ENCODE assay signal across 8 mouse cellular contexts in genomic region chr13:62627071-62627470, GRCm38 (mm10). TPM values are rescaled to one million over a fixed set of nuclear protein-coding genes. Genes with fewer than 3 reads are reported as not detected.
DNase-seq lines count a peak whose midpoint lies in the region; ATAC-seq lines count a peak whose summit lies in the region.
"Not testable (repeated sequence)": the region's sequence is repeated elsewhere in the genome, so short reads cannot be mapped to it uniquely, and the experiment has no call there.

No protein-coding gene starts in this region.

- not testable (repeated sequence) for H3K4me3 ChIP-seq in forebrain, embryonic 11.5 days (ENCODE audit: low read depth, low read length)

- not testable (repeated sequence) for H3K4me2 ChIP-seq in forebrain, embryonic 11.5 days (ENCODE audit: low read depth, low read length, severe bottlenecking)

- not testable (repeated sequence) for ATAC-seq in forebrain, embryonic 11.5 days (replicated peaks; ENCODE audit: low FRiP score)

- peak; percentile 52 for DNase-seq in MEL-GATA-1-ER (ENCODE audit: extremely low read depth, low read depth)
- peak; percentile 38 for DNase-seq in c-Kit-positive CD71-positive TER-119-negative erythroid progenitor cells, embryonic 14.5 days (ENCODE audit: low read depth)
- DNase-seq in forebrain, embryonic 11.5 days (ENCODE audit: low spot score): peak; percentile 53
- DNase-seq in hindlimb bud, embryonic 11.5 days (ENCODE audit: extremely low spot score, low read depth, low spot score): peak; percentile 53
- peak; percentile 16 to 21 for DNase-seq in left cerebral cortex, postnatal 10 days (ENCODE audit: extremely low spot score in 1 of 2, low spot score in 2 of 2)
- DNase-seq in lung, postnatal 36 days: peak; percentile 60
- DNase-seq in right cerebral cortex, postnatal 10 days (ENCODE audit: low spot score in 2 of 2): peak; percentile 27 to 29
- peak; percentile 8 for DNase-seq in urinary bladder, postnatal 25 days (ENCODE audit: low spot score)

- H3K9me3 ChIP-seq in forebrain, embryonic 11.5 days (ENCODE audit: control insufficient read depth, low read length): not testable (repeated sequence)

- not testable (repeated sequence) for H3K27ac ChIP-seq in forebrain, embryonic 11.5 days (ENCODE audit: low read depth, low read length)

- H3K36me3 ChIP-seq in forebrain, embryonic 11.5 days (ENCODE audit: control insufficient read depth, insufficient read depth, low read length): not testable (repeated sequence)

- not testable (repeated sequence) for H3K4me1 ChIP-seq in forebrain, embryonic 11.5 days (replicated peaks; ENCODE audit: control insufficient read depth, insufficient read depth, low read length)

- H3K27me3 ChIP-seq in forebrain, embryonic 11.5 days (ENCODE audit: control insufficient read depth, insufficient read depth, low read length): not testable (repeated sequence)

- WGBS in forebrain, embryonic 11.5 days: 35% methylated on average over 1 of the region's 1 CpGs

- H3K9ac ChIP-seq in forebrain, embryonic 11.5 days (ENCODE audit: low read length): not testable (repeated sequence)

- intact Hi-C loops in left cerebral cortex, postnatal 10 days (cut with DNase I): not testable (repeated sequence)

RNA-seq across cellular contexts. Expression of gene 6720489N17Rik, which starts 3.1 kb away (rescaled TPM):
- 15.7 and 18.2 TPM in 2 replicates for polyA plus RNA-seq in forebrain, embryonic 11.5 days (2014; fragmentation: Nextera tagmentation; extraction: Ambion mirVana)
- 1 to 10 TPM; 3.3 to 3.5 TPM for total RNA-seq in left cerebral cortex, postnatal 10 days (2021)

RNA-seq across cellular contexts. Expression of gene Zfp934, which starts 56.1 kb away (rescaled TPM):
- 20.6 and 21.3 TPM in 2 replicates for polyA plus RNA-seq in forebrain, embryonic 11.5 days (2014; fragmentation: Nextera tagmentation; extraction: Ambion mirVana)
- total RNA-seq in left cerebral cortex, postnatal 10 days (2021): 1 to 10 TPM; 6.3 to 6.8 TPM

Comparison
In these comparisons a context has a peak if more than half of its experiments do, and no peak if none do; other contexts are left out.
1. DNase-seq: peak in every context shown above with its lines; median percentile 60 in lung, postnatal 36 days; 53 in forebrain, embryonic 11.5 days; 53 in hindlimb bud, embryonic 11.5 days; 52 in MEL-GATA-1-ER; 38 in c-Kit-positive CD71-positive TER-119-negative erythroid progenitor cells, embryonic 14.5 days; 28 in right cerebral cortex, postnatal 10 days; 18 in left cerebral cortex, postnatal 10 days; 8 in urinary bladder, postnatal 25 days.